Mouse (Mus musculus) midbrain, embryonic 11.5 days (tissue): ENCODE measurements at regions not wholly inside any gene's neighbourhood (a gene's known extent, or its start where the extent isn't known, plus 50 kb on each side); places are given as distances from the start of the nearest gene placed in this dataset.
A peak's percentile ranks its signal among the peaks of the same experiment; 100 is the strongest.

Experiments
- ATAC-seq: fragments of 200-750 bp; cut with Nextera tagmentation; 2 replicates; pipeline ENCODE4 v1.8.0; 2017; ENCODE audit warnings: moderate TSS enrichment, moderate library complexity; ENCODE audit not compliant: low FRiP score
- DNase-seq: peaks from one replicate; pipeline ENCODE4 v3.0.0; 2015; ENCODE audit warnings: low spot score; ENCODE audit errors: missing footprints
- H3K27ac ChIP-seq: fragments of 300-500 bp; sonication (generic); 2 replicates; pipeline ENCODE4 v1.5.1; 2014; ENCODE audit warnings: low read depth, low read length
- H3K27me3 ChIP-seq: fragments of 300-500 bp; sonication (generic); 2 replicates; pipeline ENCODE4 v1.6.1; 2014; ENCODE audit warnings: mild to moderate bottlenecking, low read length, moderate library complexity, mixed read lengths; ENCODE audit not compliant: control insufficient read depth, insufficient read depth
- H3K36me3 ChIP-seq: fragments of 300-500 bp; sonication (generic); 2 replicates; pipeline ENCODE4 v1.6.1; 2014; ENCODE audit warnings: mild to moderate bottlenecking, low read length, moderate library complexity, mixed read lengths; ENCODE audit not compliant: control insufficient read depth, insufficient read depth
- H3K4me1 ChIP-seq: fragments of 300-500 bp; sonication (generic); 2 replicates; pipeline ENCODE4 v1.6.1; 2014; ENCODE audit warnings: low read length; ENCODE audit not compliant: control insufficient read depth, insufficient read depth
- H3K4me2 ChIP-seq: fragments of 300-500 bp; sonication (generic); 2 replicates; pipeline ENCODE4 v1.6.1; 2014; ENCODE audit warnings: mild to moderate bottlenecking, moderate library complexity
- H3K4me3 ChIP-seq: fragments of 300-500 bp; sonication (generic); 2 replicates; pipeline ENCODE4 v1.5.1; 2014; ENCODE audit warnings: low read depth, low read length
- H3K9ac ChIP-seq: fragments of 300-500 bp; sonication (generic); 2 replicates; pipeline ENCODE4 v1.6.1; 2014; ENCODE audit warnings: low read length
- H3K9me3 ChIP-seq: fragments of 300-500 bp; sonication (generic); 2 replicates; pipeline ENCODE4 v1.6.1; 2016; ENCODE audit warnings: low read length; ENCODE audit not compliant: control insufficient read depth
- WGBS: fragments of 180-500 bp; shearing (Covaris S2); extraction: QIAGEN DNeasy Blood & Tissue Kit; methylation state at CpG from one replicate; pipeline ENCODE4 v1.1.7; 2014; 5-methylcytosine and 5-hydroxymethylcytosine counted together

- DNase-seq = no peak
- Histone ChIP-seq H3K4me2 (no peak overlapping the region), H3K27me3 (no peaks in the 10 kb centered on the region), H3K4me1 (no peaks in the 10 kb centered on the region), H3K27ac (no peak overlapping the region), H3K36me3 (no peaks in the 10 kb centered on the region), H3K9me3 (no peaks in the 10 kb centered on the region), H3K4me3 (no peak overlapping the region), H3K9ac (no peak overlapping the region)
- ATAC-seq = no peak
- WGBS = 88% methylated on average over 2 of the region's 2 CpGs
These were observed 275.6 kb upstream of the Ptger4 start for GRCm38 (mm10) chr15:5519552-5519951.

GRCm38 (mm10) chr15:5519997-5520396 is 276.0 kb upstream of the Ptger4 start:
- ATAC-seq (no peak), DNase-seq (peak; percentile 31)
- H3K9ac ChIP-seq = no peak overlapping the region
- no peaks in the 10 kb centered on the region for H3K9me3 ChIP-seq
- WGBS = 87% methylated on average over 1 of the region's 1 CpGs
- no peaks in the 10 kb centered on the region for H3K4me1 ChIP-seq
- no peak overlapping the region for H3K27ac ChIP-seq
- no peaks in the 10 kb centered on the region for H3K27me3 ChIP-seq
- H3K4me2 ChIP-seq = no peak overlapping the region
- H3K36me3 ChIP-seq = no peaks in the 10 kb centered on the region
- H3K4me3 ChIP-seq = no peak overlapping the region

- H3K27me3 ChIP-seq = no peaks in the 10 kb centered on the region
- DNase-seq (peak; percentile 2), ATAC-seq (no peak)
- H3K4me2 ChIP-seq = no peak overlapping the region
- H3K4me3 ChIP-seq = no peak overlapping the region
- H3K27ac ChIP-seq = no peak overlapping the region
- no peaks in the 10 kb centered on the region for H3K36me3 ChIP-seq
- H3K9ac ChIP-seq = no peak overlapping the region
- no peaks in the 10 kb centered on the region for H3K4me1 ChIP-seq
- H3K9me3 ChIP-seq = no peaks in the 10 kb centered on the region
- 89% methylated on average over 6 of the region's 6 CpGs for WGBS
These were observed 284.6 kb upstream of the Ptger4 start for GRCm38 (mm10) chr15:5528619-5529018.

- Histone ChIP-seq H3K27me3 (no peaks in the 10 kb centered on the region), H3K27ac (no peak overlapping the region), H3K36me3 (no peaks in the 10 kb centered on the region), H3K9ac (no peak overlapping the region), H3K4me3 (no peak overlapping the region), H3K4me2 (no peak overlapping the region), H3K9me3 (no peaks in the 10 kb centered on the region), H3K4me1 (no peaks in the 10 kb centered on the region)
- ATAC-seq = no peak
- no peak for DNase-seq
These were observed 289.7 kb upstream of the Ptger4 start for GRCm38 (mm10) chr15:5533656-5534055.

- no peak for ATAC-seq
- no peak for DNase-seq
- Histone ChIP-seq H3K4me2 (no peak overlapping the region), H3K36me3 (no peaks in the 10 kb centered on the region), H3K9ac (no peak overlapping the region), H3K4me3 (no peak overlapping the region), H3K9me3 (no peaks in the 10 kb centered on the region), H3K4me1 (no peaks in the 10 kb centered on the region), H3K27ac (no peak overlapping the region), H3K27me3 (no peaks in the 10 kb centered on the region)
- WGBS = 69% methylated on average over 2 of the region's 2 CpGs
These were observed 293.4 kb upstream of the Ptger4 start for GRCm38 (mm10) chr15:5537432-5537831.

GRCm38 (mm10) chr15:5539301-5539928 is 295.4 kb upstream of the Ptger4 start:
- 90% methylated on average over 4 of the region's 4 CpGs for WGBS
- DNase-seq (peak; percentile 41), ATAC-seq (no peak)
- Histone ChIP-seq H3K4me3 (no peak overlapping the region), H3K27ac (no peak overlapping the region), H3K4me2 (no peak overlapping the region), H3K9me3 (no peaks in the 10 kb centered on the region), H3K9ac (no peak overlapping the region), H3K4me1 (no peaks in the 10 kb centered on the region), H3K27me3 (no peaks in the 10 kb centered on the region), H3K36me3 (no peaks in the 10 kb centered on the region)

GRCm38 (mm10) chr15:5554526-5554925 is 310.5 kb upstream of the Ptger4 start:
- 84% methylated on average over 4 of the region's 4 CpGs for WGBS
- no peak for ATAC-seq
- DNase-seq = no peak

GRCm38 (mm10) chr15:5554926-5555325 is 310.9 kb upstream of the Ptger4 start:
- no peak overlapping the region for H3K27ac ChIP-seq
- no peak overlapping the region for H3K4me2 ChIP-seq
- H3K4me1 ChIP-seq = no peaks in the 10 kb centered on the region
- 78% methylated on average over 4 of the region's 4 CpGs for WGBS
- H3K9me3 ChIP-seq = no peaks in the 10 kb centered on the region
- H3K9ac ChIP-seq = no peak overlapping the region
- H3K36me3 ChIP-seq = no peaks in the 10 kb centered on the region
- H3K4me3 ChIP-seq = no peak overlapping the region
- no peaks in the 10 kb centered on the region for H3K27me3 ChIP-seq
- DNase-seq (no peak), ATAC-seq (no peak)

More at GRCm38 (mm10) chr15:5554526-5554925, 310.5 kb upstream of the Ptger4 start:
- Histone ChIP-seq H3K27ac (no peak overlapping the region), H3K36me3 (no peaks in the 10 kb centered on the region), H3K9ac (no peak overlapping the region), H3K4me2 (no peak overlapping the region), H3K9me3 (no peaks in the 10 kb centered on the region), H3K27me3 (no peaks in the 10 kb centered on the region), H3K4me3 (no peak overlapping the region), H3K4me1 (no peaks in the 10 kb centered on the region)

- H3K4me3 ChIP-seq = no peak overlapping the region
- H3K27ac ChIP-seq = no peak overlapping the region
- ATAC-seq (no peak), DNase-seq (no peak)
- H3K4me2 ChIP-seq = no peak overlapping the region
- H3K9ac ChIP-seq = no peak overlapping the region
- no peaks in the 10 kb centered on the region for H3K4me1 ChIP-seq
- H3K9me3 ChIP-seq = no peaks in the 10 kb centered on the region
- 89% methylated on average over 7 of the region's 7 CpGs for WGBS
- H3K36me3 ChIP-seq = no peaks in the 10 kb centered on the region
- no peaks in the 10 kb centered on the region for H3K27me3 ChIP-seq
These were observed 311.5 kb upstream of the Ptger4 start for GRCm38 (mm10) chr15:5555381-5556066.
